17 mouse cellular contexts compared by ENCODE assay signal in genomic region chr11:113519973-113520372, GRCm38 (mm10).
DNase-seq lines count a peak whose midpoint lies in the region; ATAC-seq lines count a peak whose summit lies in the region.
"Had no signal": no experiment of that assay in that cellular context is flagged by ENCODE, and none has a peak within 500 bp of the region (broad histone marks: within the 10 kb centered on the region; RNA-seq: fewer than 3 reads in every experiment).

No protein-coding gene starts in this region.

- no peak overlapping the region for H3K9ac ChIP-seq in neural tube, embryonic 13.5 days
- H3K9ac ChIP-seq in limb, embryonic 15.5 days = no peak overlapping the region
- no peak overlapping the region for H3K9ac ChIP-seq in heart, embryonic 12.5 days
- H3K9ac ChIP-seq: intestine, embryonic 15.5 days; stomach, embryonic 15.5 days had no signal

- peaks cover 64% of the 10 kb centered on the region for H3K4me1 ChIP-seq in neural tube, embryonic 13.5 days (replicated peaks)
- H3K4me1 ChIP-seq in limb, embryonic 15.5 days = peaks cover 17% of the 10 kb centered on the region
- H3K4me1 ChIP-seq in heart, embryonic 12.5 days (replicated peaks) = peaks cover 11% of the 10 kb centered on the region
- H3K4me1 ChIP-seq: intestine, embryonic 15.5 days had no signal

- no peaks in the 10 kb centered on the region for H3K36me3 ChIP-seq in neural tube, embryonic 13.5 days
- no peaks in the 10 kb centered on the region for H3K36me3 ChIP-seq in limb, embryonic 15.5 days
- H3K36me3 ChIP-seq in heart, embryonic 12.5 days = no peaks in the 10 kb centered on the region
- H3K36me3 ChIP-seq: intestine, embryonic 15.5 days; stomach, embryonic 15.5 days had no signal

- 81% methylated on average over 7 of the region's 7 CpGs for WGBS in neural tube, embryonic 13.5 days
- WGBS in limb, embryonic 15.5 days = 78% methylated on average over 7 of the region's 7 CpGs
- 69% methylated on average over 7 of the region's 7 CpGs for WGBS in heart, embryonic 12.5 days

- no peak overlapping the region for H3K4me2 ChIP-seq in neural tube, embryonic 13.5 days
- no peak overlapping the region for H3K4me2 ChIP-seq in limb, embryonic 15.5 days
- H3K4me2 ChIP-seq in heart, embryonic 12.5 days = no peak overlapping the region
- H3K4me2 ChIP-seq: heart, embryonic 11.5 days; intestine, embryonic 15.5 days; stomach, embryonic 15.5 days had no signal

- peak; percentile 56 to 62 for DNase-seq in cerebellum, postnatal 10 days
- DNase-seq in cerebellum, adult 11 months = no peak
- no peak for DNase-seq in neural tube, embryonic 10.5 days (ENCODE audit: extremely low spot score, low spot score)
- no peak for DNase-seq in gastrocnemius, adult 8-10 months (ENCODE audit: low spot score in 2 of 2)
- DNase-seq: gastrocnemius, postnatal 25 days; kidney, postnatal 10 days; lung, adult 18-20 months; lung, postnatal 36 days; spleen, adult 18-20 months had no signal

- no peaks in the 10 kb centered on the region for H3K9me3 ChIP-seq in neural tube, embryonic 13.5 days
- H3K9me3 ChIP-seq in limb, embryonic 15.5 days = no peaks in the 10 kb centered on the region
- no peaks in the 10 kb centered on the region for H3K9me3 ChIP-seq in heart, embryonic 12.5 days (replicated peaks)
- H3K9me3 ChIP-seq: intestine, embryonic 15.5 days; stomach, embryonic 15.5 days had no signal

- no peak overlapping the region for H3K4me3 ChIP-seq in neural tube, embryonic 13.5 days
- H3K4me3 ChIP-seq in limb, embryonic 15.5 days = no peak overlapping the region
- H3K4me3 ChIP-seq in heart, embryonic 12.5 days = no peak overlapping the region
- H3K4me3 ChIP-seq: intestine, embryonic 15.5 days; stomach, embryonic 15.5 days had no signal

- no peaks in the 10 kb centered on the region for H3K27me3 ChIP-seq in neural tube, embryonic 13.5 days
- H3K27me3 ChIP-seq in limb, embryonic 15.5 days = no peaks in the 10 kb centered on the region
- H3K27me3 ChIP-seq in heart, embryonic 12.5 days (replicated peaks) = no peaks in the 10 kb centered on the region; the same call in 1 of the 2 replicates
- H3K27me3 ChIP-seq: intestine, embryonic 15.5 days; stomach, embryonic 15.5 days had no signal

- ATAC-seq in neural tube, embryonic 13.5 days (ENCODE audit: low read depth) = no peak
- ATAC-seq in limb, embryonic 15.5 days (ENCODE audit: insufficient number of reproducible peaks, low FRiP score, low TSS enrichment, low read depth) = peak; percentile 7; the same call in 1 of the 2 replicates
- no peak for ATAC-seq in heart, embryonic 12.5 days (ENCODE audit: insufficient number of reproducible peaks, low FRiP score)
- ATAC-seq in granulocyte monocyte progenitor cell, adult 5-6 weeks (replicated peaks; ENCODE audit: poor library complexity, severe bottlenecking) = no peak
- ATAC-seq: CD4-positive, CD25-positive, alpha-beta regulatory T cell, adult 4 months; intestine, embryonic 15.5 days had no signal

- peak overlapping the region; percentile 25; the same call in 1 of the 2 replicates for H3K27ac ChIP-seq in neural tube, embryonic 13.5 days (replicated peaks)
- H3K27ac ChIP-seq in limb, embryonic 15.5 days = no peak overlapping the region
- no peak overlapping the region for H3K27ac ChIP-seq in heart, embryonic 12.5 days (ENCODE audit: poor library complexity, severe bottlenecking)
- H3K27ac ChIP-seq: intestine, embryonic 15.5 days; stomach, embryonic 15.5 days had no signal

Comparison
In these comparisons a context has a peak if more than half of its experiments do, and no peak if none do; other contexts are left out.
1. DNase-seq: peak in cerebellum, postnatal 10 days (2 of 2); none in cerebellum, adult 11 months (single experiment), neural tube, embryonic 10.5 days (single experiment) and gastrocnemius, adult 8-10 months (0 of 2).